8 mouse cellular contexts compared by ENCODE assay signal in the genomic region with DNA sequence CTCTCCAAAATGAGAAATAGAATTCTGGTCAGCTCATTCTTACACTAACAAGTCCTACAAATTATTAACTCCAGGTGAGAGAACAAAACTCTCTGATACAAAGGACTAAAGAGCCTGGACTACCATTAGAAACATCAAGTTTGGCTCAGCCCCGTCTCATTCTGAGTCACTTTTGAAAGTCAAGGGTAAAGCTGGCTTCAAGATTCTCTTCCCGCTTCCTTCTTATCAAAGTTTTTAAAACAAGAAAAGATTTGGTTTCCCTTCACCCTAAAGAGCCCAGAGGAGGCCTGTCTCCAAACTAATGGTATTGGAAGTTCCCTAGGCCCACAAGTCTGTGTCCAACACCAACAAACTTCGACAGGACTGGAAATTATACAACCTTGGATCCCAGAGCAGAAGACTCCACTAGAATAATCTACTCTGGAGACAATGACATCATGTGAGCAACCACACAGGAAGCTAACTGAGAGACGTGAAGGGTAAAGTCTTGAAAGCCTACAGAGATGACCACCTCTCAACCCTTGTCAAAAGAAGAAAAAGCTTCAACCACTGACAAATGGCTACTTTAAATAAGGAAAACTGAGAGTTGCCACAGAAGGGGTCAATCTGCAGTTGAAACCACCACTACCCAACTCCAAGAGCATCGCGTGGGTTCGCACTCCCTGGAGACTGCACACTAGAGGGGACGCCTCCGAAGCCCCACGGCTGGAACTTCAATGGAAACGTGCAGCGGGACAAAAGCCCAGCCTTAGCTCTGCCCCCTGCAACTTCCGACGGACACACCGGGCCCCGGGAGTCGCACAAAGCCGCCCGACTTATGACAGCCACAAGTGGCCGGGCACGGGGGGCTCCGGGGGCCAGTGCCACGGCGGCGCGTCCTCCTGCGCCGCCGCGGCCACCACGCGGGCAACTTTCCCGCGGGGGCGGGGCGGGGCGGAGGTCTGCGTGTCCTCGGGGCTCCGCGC. TPM values are rescaled to one million over a fixed set of nuclear protein-coding genes. Genes with fewer than 3 reads are reported as not detected.
A peak's percentile ranks its signal among the peaks of the same experiment; 100 is the strongest.
DNase-seq lines count a peak whose midpoint lies in the region; ATAC-seq and TF ChIP-seq lines count a peak whose summit lies in the region.

No protein-coding gene starts in this region.

- H3K4me1 ChIP-seq in heart, embryonic 12.5 days (replicated peaks): peaks cover 58% of the 10 kb centered on the region
- peaks cover 44% of the 10 kb centered on the region for H3K4me1 ChIP-seq in heart, embryonic 15.5 days (replicated peaks)
- peaks cover 31% of the 10 kb centered on the region for H3K4me1 ChIP-seq in liver, embryonic 15.5 days (replicated peaks)
- H3K4me1 ChIP-seq in testis, adult 2 months (ENCODE audit: control insufficient read depth, insufficient read depth, low read length): peaks cover 8% of the 10 kb centered on the region

- no peaks in the 10 kb centered on the region for H3K27me3 ChIP-seq in heart, embryonic 12.5 days (replicated peaks)
- no peaks in the 10 kb centered on the region for H3K27me3 ChIP-seq in Patski
- H3K27me3 ChIP-seq in heart, embryonic 15.5 days: no peaks in the 10 kb centered on the region
- no peaks in the 10 kb centered on the region for H3K27me3 ChIP-seq in liver, embryonic 15.5 days
- no peaks in the 10 kb centered on the region for H3K27me3 ChIP-seq in testis, adult 2 months (ENCODE audit: control insufficient read depth, insufficient read depth, low read length)

- in situ Hi-C loops in Patski (cut with MboI; ENCODE audit: low pct_unique_long_range_greater_than_20kb): no loop called here

- H3K9ac ChIP-seq in heart, embryonic 12.5 days: peak overlapping the region; percentile 98
- peak overlapping the region; percentile 73 for H3K9ac ChIP-seq in heart, embryonic 15.5 days
- H3K9ac ChIP-seq in liver, embryonic 15.5 days: peak overlapping the region; percentile 74

- H3K36me3 ChIP-seq in heart, embryonic 12.5 days: peaks cover 80% of the 10 kb centered on the region
- H3K36me3 ChIP-seq in heart, embryonic 15.5 days: peaks cover 22% of the 10 kb centered on the region
- peaks cover 13% of the 10 kb centered on the region for H3K36me3 ChIP-seq in liver, embryonic 15.5 days (replicated peaks)
- H3K36me3 ChIP-seq in testis, adult 2 months (ENCODE audit: control insufficient read depth, insufficient read depth, low read length): no peaks in the 10 kb centered on the region

- peak overlapping the region; percentile 96 for H3K27ac ChIP-seq in heart, embryonic 12.5 days (ENCODE audit: poor library complexity, severe bottlenecking)
- peak overlapping the region; percentile 90 for H3K27ac ChIP-seq in heart, embryonic 15.5 days
- peak overlapping the region; percentile 62 for H3K27ac ChIP-seq in liver, embryonic 15.5 days (replicated peaks)
- peak overlapping the region; percentile 51 for H3K27ac ChIP-seq in testis, adult 2 months (ENCODE audit: control insufficient read depth, insufficient read depth, low read depth, low read length)

- POLR2A ChIA-PET in Patski (lab: Charles Lee): interaction anchor here (1.0 kb wide), 1 partner anchor 22 kb away, joined by 3 read pairs; no protein-coding TSS in a partner anchor

- CTCF ChIA-PET in Patski (lab: Charles Lee): interaction anchor here (0.7 to 1.9 kb wide), 3 partner anchors 11 to 17 kb away, joined by 3 to 5 read pairs (median 3); no protein-coding TSS in a partner anchor

- peak overlapping the region; percentile 62 for H3K4me2 ChIP-seq in heart, embryonic 12.5 days
- peak overlapping the region; percentile 65 for H3K4me2 ChIP-seq in heart, embryonic 15.5 days
- H3K4me2 ChIP-seq in liver, embryonic 15.5 days: peak overlapping the region; percentile 88

- no peak; the same call in 1 of the 2 replicates for ATAC-seq in heart, embryonic 12.5 days (ENCODE audit: insufficient number of reproducible peaks, low FRiP score)
- ATAC-seq in Patski: peak; percentile 44
- ATAC-seq in heart, embryonic 15.5 days (replicated peaks; ENCODE audit: insufficient number of reproducible peaks, insufficient read depth, low FRiP score, low read depth): peak; percentile 29; the same call in 1 of the 2 replicates
- no peak for ATAC-seq in liver, embryonic 15.5 days (ENCODE audit: insufficient read depth)
- ATAC-seq in erythroid progenitor cell, adult 5-6 weeks (replicated peaks; ENCODE audit: low FRiP score, poor library complexity, severe bottlenecking): no peak

- WGBS in heart, embryonic 12.5 days: 27% methylated on average over 41 of the region's 41 CpGs
- WGBS in heart, embryonic 15.5 days: 32% methylated on average over 41 of the region's 41 CpGs
- WGBS in liver, embryonic 15.5 days (ENCODE audit: insufficient replicate concordance): 35% methylated on average over 41 of the region's 41 CpGs

- intact Hi-C loops in heart, postnatal 14 days (cut with DNase I): no loop called here

- H3K9me3 ChIP-seq in heart, embryonic 12.5 days (replicated peaks): 0 out of 2 replicates have a peak, but pooled peaks cover 7% of the 10 kb centered on the region
- no peaks in the 10 kb centered on the region for H3K9me3 ChIP-seq in heart, embryonic 15.5 days (replicated peaks)
- H3K9me3 ChIP-seq in liver, embryonic 15.5 days (replicated peaks): no peaks in the 10 kb centered on the region

- TF ChIP-seq CTCF in Patski (IDR thresholded peaks at IDR 0.05): no peak
- TF ChIP-seq CTCF in testis, adult 2 months (IDR thresholded peaks at IDR 0.05; ENCODE audit: control insufficient read depth, insufficient read depth, insufficient replicate concordance, low read depth, low read length): no peak

- DNase-seq in heart, postnatal 14 days: no peak
- DNase-seq in Patski (ENCODE audit: low read depth, low spot score): no peak
- no peak for DNase-seq in frontal cortex, postnatal 10 days (ENCODE audit: low spot score in 2 of 2)

- no peak; the same call in 1 of the 2 replicates for TF ChIP-seq POLR2A in testis, adult 2 months (IDR thresholded peaks at IDR 0.05; ENCODE audit: control insufficient read depth, low read depth, low read length)

- H3K4me3 ChIP-seq in heart, embryonic 12.5 days: peak overlapping the region; percentile 71
- peak overlapping the region; percentile 61 for H3K4me3 ChIP-seq in heart, embryonic 15.5 days
- peak overlapping the region; percentile 71 for H3K4me3 ChIP-seq in liver, embryonic 15.5 days (replicated peaks)
- H3K4me3 ChIP-seq in testis, adult 2 months (ENCODE audit: control insufficient read depth, low read depth, low read length): peak overlapping the region; percentile 86

RNA-seq across cellular contexts. Expression of a gene that starts 0.8 kb away (rescaled TPM):
- polyA plus RNA-seq in heart, embryonic 12.5 days (2016; fragmentation: Nextera tagmentation; extraction: Ambion mirVana): 293 and 312 TPM in 2 replicates
- 100 to 1,000 TPM; 131 to 132 TPM for total RNA-seq in heart, postnatal 14 days (2021)
- polyA plus RNA-seq in Patski (2021): 70.4 TPM
- 121 and 127 TPM in 2 replicates for polyA plus RNA-seq in heart, embryonic 15.5 days (2015; fragmentation: Nextera tagmentation; extraction: Ambion mirVana)
- polyA plus RNA-seq in liver, embryonic 15.5 days (2015; fragmentation: Nextera tagmentation; extraction: Ambion mirVana): 13.0 and 15.6 TPM in 2 replicates
- polyA plus RNA-seq in testis, adult 2 months (2012; rRNA removed): 3.8 and 4.8 TPM in 2 replicates
- total RNA-seq in erythroid progenitor cell, adult 5-6 weeks (2015; ENCODE audit: low replicate concordance): 1.7 and 2.2 TPM in 2 replicates
- 5.4 and 12.9 TPM in 2 replicates for total RNA-seq in erythroid progenitor cell, adult 5-6 weeks (2017; ENCODE audit: low replicate concordance)

Comparison
In these comparisons a context has a peak if more than half of its experiments do, and no peak if none do; other contexts are left out.
1. ATAC-seq: peak in Patski (single experiment) and heart, embryonic 15.5 days (single experiment); none in heart, embryonic 12.5 days (single experiment), liver, embryonic 15.5 days (single experiment) and erythroid progenitor cell, adult 5-6 weeks (single experiment).
2. Peak in every context shown above with its lines, with median percentiles within 50 percentile points of each other: H3K27ac ChIP-seq, H3K4me2 ChIP-seq, H3K4me3 ChIP-seq and H3K9ac ChIP-seq.